Mouse (Mus musculus): ENCODE measurements around the gene Sept9. TPM values are rescaled to one million over a fixed set of nuclear protein-coding genes. Genes with fewer than 3 reads are reported as not detected.

The Sept9 gene
- polyA plus RNA-seq (2015; fragmentation: Nextera tagmentation; extraction: Ambion mirVana), result 120 and 126 TPM in 2 replicates

DNA sequence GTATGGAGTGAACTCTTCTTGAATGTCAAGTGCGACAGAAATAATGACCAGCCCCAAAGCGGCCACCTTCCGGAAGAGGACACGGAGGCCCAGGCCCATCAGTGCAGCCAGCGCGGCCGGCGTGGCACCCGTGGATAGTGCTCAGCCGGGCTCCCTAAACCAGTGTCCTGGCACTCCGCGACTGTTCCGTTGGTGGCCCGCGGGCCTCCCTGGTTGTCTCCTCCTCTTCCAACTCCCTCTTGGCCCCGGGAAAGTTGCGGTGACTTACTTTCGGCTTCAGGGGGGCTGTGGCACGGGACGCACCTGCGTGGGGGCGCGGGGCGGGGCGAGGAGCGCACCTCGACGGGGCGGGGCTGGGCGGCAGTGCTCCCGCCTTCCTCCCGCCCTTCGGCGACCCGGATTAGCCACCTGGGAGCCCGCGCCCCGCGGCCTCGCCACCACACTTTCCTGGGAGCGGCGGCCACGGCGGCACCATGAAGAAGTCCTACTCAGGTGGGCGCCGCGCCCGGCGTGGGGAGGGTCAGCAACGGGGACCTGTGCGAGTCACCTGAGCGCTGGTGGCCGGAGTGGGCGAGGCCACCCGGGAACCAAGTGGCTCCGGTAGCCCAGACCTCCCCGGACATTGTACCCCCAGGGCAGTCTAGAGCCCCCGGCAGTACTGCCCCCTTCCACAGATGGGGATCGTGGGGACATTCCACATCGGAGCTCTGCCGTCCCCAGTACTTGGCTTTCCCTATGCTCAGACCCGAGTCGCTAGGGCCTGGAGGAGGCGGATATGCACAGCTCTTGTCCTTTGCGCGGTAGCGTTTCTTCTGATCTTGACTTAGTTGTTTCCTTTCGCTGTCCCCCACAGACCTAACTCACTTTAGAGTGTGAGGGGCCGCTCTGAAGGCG lies at the start of gene Sept9:
Sept9 (plus strand) TSS at position 380 of the 894 bp plus-strand sequence.
- Histone ChIP-seq H3K9me3 (replicated peaks) (no peaks in the 10 kb centered on the region), H3K36me3 (no peaks in the 10 kb centered on the region), H3K4me3 (replicated peaks) (peak within 1 kb of the TSS; percentile 55), H3K27me3 (peaks cover 24% of the 10 kb centered on the region), H3K4me1 (peaks cover 45% of the 10 kb centered on the region), H3K9ac (peak within 1 kb of the TSS; percentile 56), H3K4me2 (peak within 1 kb of the TSS; percentile 92), H3K27ac (peak within 1 kb of the TSS; percentile 55)
- WGBS, result under 1% methylated on average over 70 of the region's 70 CpGs
- ATAC-seq (replicated peaks; ENCODE audit: low FRiP score), result peak; percentile 44

DNA sequence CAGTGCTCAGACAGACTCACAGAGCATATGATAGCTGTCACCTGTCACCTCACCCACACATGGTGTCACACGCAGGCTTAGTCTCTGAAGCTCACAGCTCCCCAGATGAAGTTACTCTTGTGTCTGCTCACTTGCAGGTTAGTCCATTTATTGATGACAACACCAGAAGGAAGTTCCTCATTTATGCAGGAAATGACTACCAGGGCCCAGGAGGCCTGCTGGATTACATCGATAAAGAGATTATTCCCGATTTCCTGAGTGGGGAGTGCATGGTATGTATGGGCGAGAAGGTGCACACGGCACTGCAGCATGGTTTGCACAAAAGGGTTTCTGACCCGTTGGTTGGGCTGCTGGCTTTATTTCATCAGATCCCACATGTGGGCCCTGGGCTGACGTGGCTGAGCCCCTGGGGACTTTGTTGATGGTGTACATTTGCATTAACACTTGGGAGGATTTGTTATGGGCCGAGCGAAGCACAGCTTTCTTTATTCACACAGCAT lies 48.9 kb upstream of the Sept9 start:
- Histone ChIP-seq H3K9ac (no peak overlapping the region), H3K27ac (no peak overlapping the region), H3K4me2 (no peak overlapping the region), H3K4me3 (replicated peaks) (no peak overlapping the region), H3K9me3 (replicated peaks) (no peaks in the 10 kb centered on the region), H3K27me3 (no peaks in the 10 kb centered on the region), H3K4me1 (peaks cover 22% of the 10 kb centered on the region), H3K36me3 (peaks cover 94% of the 10 kb centered on the region)
- WGBS, result 74% methylated on average over 9 of the region's 9 CpGs
- no peak for ATAC-seq (replicated peaks; ENCODE audit: low FRiP score)

DNA sequence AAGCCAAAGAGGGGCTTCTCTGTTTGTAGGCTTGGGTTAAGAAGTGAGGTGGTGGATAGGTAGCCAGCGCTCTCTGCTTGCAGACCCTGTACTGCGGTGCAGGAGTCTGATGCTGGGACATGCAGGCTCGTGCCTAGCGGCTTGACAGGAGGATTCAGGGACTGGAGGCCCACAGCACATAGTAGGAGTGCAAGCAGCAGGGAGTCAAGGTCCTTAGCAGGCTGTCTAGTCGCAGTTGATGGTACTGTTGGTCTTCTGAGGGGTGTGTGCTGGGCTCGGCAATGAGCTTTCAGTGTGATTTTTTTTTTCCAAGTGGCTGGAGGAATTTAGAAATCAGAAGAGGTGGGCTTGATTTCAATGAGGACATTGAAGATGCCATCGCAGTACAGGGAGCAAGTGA lies 48.0 kb upstream of the Sept9 start:
- peaks cover 93% of the 10 kb centered on the region for H3K36me3 ChIP-seq
- WGBS, result 92% methylated on average over 7 of the region's 7 CpGs

DNA sequence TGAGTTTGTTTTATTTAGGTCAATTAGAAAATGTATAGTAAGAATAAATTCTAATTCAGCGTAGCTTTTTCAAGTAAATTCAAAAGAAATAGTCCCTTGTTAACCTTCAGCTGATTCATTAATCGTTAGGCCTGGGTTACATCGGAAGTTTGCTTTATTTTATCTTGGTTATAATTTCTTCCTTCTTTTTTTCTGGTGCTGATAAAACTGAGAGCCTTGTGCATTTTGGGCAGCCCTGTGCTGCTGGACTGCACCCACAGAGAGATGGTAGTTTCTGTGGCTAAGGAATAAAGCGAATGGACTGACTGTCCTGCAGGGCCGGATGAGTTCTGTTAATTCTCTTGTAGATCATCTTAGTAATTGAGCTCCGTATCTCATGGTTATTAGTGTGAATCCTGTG lies 46.9 kb upstream of the Sept9 start:
- H3K36me3 ChIP-seq, result peaks cover 91% of the 10 kb centered on the region
- no peaks in the 10 kb centered on the region for H3K9me3 ChIP-seq (replicated peaks)
- 95% methylated on average over 6 of the region's 6 CpGs for WGBS
- H3K4me1 ChIP-seq, result peaks cover 36% of the 10 kb centered on the region
- no peak for ATAC-seq (replicated peaks; ENCODE audit: low FRiP score)
- no peak overlapping the region for H3K27ac ChIP-seq
- no peak overlapping the region for H3K4me3 ChIP-seq (replicated peaks)
- no peaks in the 10 kb centered on the region for H3K27me3 ChIP-seq
- H3K9ac ChIP-seq, result no peak overlapping the region
- no peak overlapping the region for H3K4me2 ChIP-seq

More for the DNA sequence above, 48.0 kb upstream of the Sept9 start:
- Histone ChIP-seq H3K27ac (no peak overlapping the region), H3K4me2 (no peak overlapping the region), H3K4me3 (replicated peaks) (no peak overlapping the region), H3K4me1 (peaks cover 32% of the 10 kb centered on the region), H3K27me3 (no peaks in the 10 kb centered on the region), H3K9ac (no peak overlapping the region), H3K9me3 (replicated peaks) (no peaks in the 10 kb centered on the region)
- no peak for ATAC-seq (replicated peaks; ENCODE audit: low FRiP score)

DNA sequence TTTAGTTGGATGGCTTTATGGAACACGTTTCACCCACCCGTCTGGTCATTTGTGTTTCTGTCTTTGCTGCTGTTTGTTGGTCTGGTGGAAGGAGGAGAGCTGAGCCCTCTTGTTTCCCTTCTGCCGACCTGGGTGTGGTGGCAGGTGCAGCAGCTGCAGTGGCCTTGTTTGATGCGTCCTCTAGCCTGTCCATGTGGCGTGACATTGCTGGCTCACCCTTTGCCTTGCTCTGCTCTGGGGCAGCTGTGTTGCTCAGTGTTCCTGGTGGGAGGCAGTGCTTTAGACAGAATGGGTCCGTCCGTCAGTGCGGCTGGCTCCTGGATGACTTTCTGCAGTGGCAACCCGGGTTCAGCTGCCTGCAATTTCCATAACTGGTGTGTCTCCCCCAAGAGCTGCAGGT lies 45.9 kb upstream of the Sept9 start:
- no peak for ATAC-seq (replicated peaks; ENCODE audit: low FRiP score)
- no peak overlapping the region for H3K4me2 ChIP-seq
- H3K4me1 ChIP-seq, result peaks cover 39% of the 10 kb centered on the region
- H3K27me3 ChIP-seq, result no peaks in the 10 kb centered on the region
- H3K4me3 ChIP-seq (replicated peaks), result no peak overlapping the region
- H3K9me3 ChIP-seq (replicated peaks), result no peaks in the 10 kb centered on the region
- H3K27ac ChIP-seq, result peak overlapping the region; percentile 73; the same call in 1 of the 2 replicates
- H3K9ac ChIP-seq, result no peak overlapping the region
- peaks cover 91% of the 10 kb centered on the region for H3K36me3 ChIP-seq
- 72% methylated on average over 9 of the region's 9 CpGs for WGBS

DNA sequence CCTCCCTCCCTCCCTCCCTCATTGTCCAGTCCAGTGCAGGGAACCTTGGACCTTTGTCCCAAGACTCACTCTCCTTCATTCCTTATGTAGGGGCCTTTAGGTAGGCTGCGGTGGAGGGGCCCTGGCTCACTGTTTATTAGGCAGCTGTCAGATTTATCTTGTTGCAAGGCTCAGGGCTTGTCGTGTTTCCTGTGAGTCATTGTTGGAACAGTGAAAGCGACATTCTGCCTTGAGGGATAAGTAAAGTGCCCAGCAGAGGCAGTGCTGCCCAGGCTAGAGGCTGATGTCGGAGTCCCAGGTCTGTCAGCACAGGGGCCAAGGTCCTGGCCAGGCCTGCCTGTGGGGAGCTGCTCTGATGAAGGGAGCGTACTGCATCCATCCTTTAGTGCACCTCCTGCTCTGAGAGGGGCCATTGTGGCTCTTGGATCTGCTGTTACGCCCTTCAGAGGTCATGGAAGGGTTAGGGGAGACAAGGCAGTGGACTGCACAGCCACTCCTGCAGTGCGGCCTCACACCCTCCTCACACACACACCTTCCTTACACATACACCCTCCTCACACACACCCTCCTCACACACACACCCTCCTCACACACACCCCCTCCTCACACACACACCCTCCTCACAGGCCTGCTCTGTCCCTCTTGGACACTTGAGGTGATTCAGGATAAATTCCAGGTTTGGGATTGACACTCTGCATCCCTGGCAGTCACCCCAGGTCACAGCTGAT lies 45.2 kb upstream of the Sept9 start:
- Histone ChIP-seq H3K4me2 (no peak overlapping the region), H3K9me3 (replicated peaks) (no peaks in the 10 kb centered on the region), H3K4me3 (replicated peaks) (no peak overlapping the region), H3K9ac (no peak overlapping the region), H3K27ac (peak overlapping the region; percentile 72), H3K36me3 (peaks cover 90% of the 10 kb centered on the region), H3K27me3 (no peaks in the 10 kb centered on the region), H3K4me1 (peaks cover 39% of the 10 kb centered on the region)
- ATAC-seq (replicated peaks; ENCODE audit: low FRiP score), result peak; percentile 52; the same call in 1 of the 2 replicates
- WGBS, result 48% methylated on average over 7 of the region's 7 CpGs

DNA sequence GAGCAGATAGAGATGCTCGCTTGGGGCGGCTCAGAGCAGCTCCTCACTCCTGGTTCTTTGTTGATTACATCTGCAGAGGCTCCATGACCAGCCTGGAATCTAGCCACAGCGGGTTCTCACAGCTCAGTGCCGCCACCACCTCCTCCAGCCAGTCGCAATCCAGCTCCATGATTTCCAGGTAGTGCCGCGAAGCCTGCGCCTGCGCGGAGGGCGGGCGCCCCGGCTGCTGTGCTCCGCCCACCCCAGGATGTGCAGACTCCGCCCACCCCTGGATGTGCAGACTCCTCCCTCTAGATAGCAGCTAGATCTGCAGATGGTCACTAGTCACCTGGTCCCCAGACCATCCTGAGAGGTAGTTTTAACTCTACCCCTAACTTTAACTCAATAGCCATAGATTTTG lies 42.7 kb upstream of the Sept9 start:
- H3K4me2 ChIP-seq, result no peak overlapping the region
- H3K9ac ChIP-seq, result no peak overlapping the region
- 0 out of 2 replicates have a peak overlapping the region, but pooled peaks have one; percentile 54 for H3K27ac ChIP-seq
- H3K4me1 ChIP-seq, result peaks cover 43% of the 10 kb centered on the region
- H3K4me3 ChIP-seq (replicated peaks), result no peak overlapping the region
- H3K27me3 ChIP-seq, result no peaks in the 10 kb centered on the region
- peaks cover 74% of the 10 kb centered on the region for H3K36me3 ChIP-seq
- ATAC-seq (replicated peaks; ENCODE audit: low FRiP score), result peak; percentile 46
- WGBS, result 18% methylated on average over 14 of the region's 15 CpGs
- H3K9me3 ChIP-seq (replicated peaks), result no peaks in the 10 kb centered on the region

DNA sequence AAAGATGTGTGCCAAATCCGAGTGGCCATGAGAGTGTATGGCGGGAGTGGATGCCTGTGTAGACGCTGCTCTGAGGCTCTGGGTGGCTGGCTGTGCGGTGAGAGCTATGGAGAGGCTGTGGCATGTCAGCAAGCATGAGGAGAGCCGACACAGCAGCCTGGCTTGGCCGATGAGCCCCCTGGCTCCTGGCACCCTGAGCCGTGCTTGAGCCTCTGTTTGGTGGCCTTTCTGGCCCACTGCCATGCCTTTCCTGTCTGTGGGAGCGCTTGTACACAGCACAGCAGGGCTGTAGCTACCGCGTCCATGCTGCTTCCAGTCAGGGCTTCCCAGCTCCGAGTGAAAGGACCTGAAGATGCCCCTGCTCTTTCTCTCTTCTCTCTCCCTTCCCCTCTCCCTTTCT lies 41.1 kb upstream of the Sept9 start:
- WGBS, result 79% methylated on average over 11 of the region's 11 CpGs
- H3K9ac ChIP-seq, result no peak overlapping the region
- ATAC-seq (replicated peaks; ENCODE audit: low FRiP score), result no peak

DNA sequence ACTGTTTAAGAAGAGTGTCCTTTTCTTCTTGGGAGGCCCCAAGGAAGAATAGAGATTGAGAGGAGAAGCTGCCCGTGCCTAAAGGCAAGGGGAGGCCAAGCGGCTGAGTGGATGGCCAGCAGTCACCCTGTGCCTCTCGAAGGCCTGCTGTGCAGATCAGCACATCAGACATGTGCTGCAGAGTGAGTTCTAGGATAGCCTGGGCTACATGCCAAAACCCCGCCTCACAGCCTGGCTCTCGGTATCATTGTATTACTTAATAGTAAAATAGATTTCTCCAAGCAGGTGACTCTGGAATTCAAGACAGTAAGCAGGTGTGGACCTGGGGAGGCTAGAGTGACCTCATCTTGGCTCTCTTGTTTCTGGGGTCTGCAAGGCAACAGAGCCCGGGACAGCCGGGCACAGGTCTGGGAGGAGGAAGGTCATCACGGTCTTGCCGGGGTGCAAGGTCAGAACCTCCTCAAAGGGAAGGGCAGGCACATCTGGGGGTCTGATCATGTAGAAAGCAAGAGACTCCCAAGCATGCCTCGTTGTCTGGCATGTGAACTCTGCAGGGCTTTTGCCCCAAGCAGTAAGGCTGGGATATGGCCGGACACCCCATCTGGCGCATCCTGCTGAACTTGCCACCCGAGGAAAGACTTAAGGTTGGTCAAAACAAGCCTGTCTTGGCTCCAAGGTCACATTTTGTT lies 40.1 kb upstream of the Sept9 start:
- no peak for ATAC-seq (replicated peaks; ENCODE audit: low FRiP score)
- 89% methylated on average over 13 of the region's 13 CpGs for WGBS

More for the DNA sequence above, 41.1 kb upstream of the Sept9 start:
- no peak overlapping the region for H3K27ac ChIP-seq
- H3K4me3 ChIP-seq (replicated peaks), result no peak overlapping the region
- H3K27me3 ChIP-seq, result no peaks in the 10 kb centered on the region
- H3K4me2 ChIP-seq, result no peak overlapping the region
- H3K4me1 ChIP-seq, result peaks cover 42% of the 10 kb centered on the region
- H3K36me3 ChIP-seq, result peaks cover 60% of the 10 kb centered on the region
- no peaks in the 10 kb centered on the region for H3K9me3 ChIP-seq (replicated peaks)

DNA sequence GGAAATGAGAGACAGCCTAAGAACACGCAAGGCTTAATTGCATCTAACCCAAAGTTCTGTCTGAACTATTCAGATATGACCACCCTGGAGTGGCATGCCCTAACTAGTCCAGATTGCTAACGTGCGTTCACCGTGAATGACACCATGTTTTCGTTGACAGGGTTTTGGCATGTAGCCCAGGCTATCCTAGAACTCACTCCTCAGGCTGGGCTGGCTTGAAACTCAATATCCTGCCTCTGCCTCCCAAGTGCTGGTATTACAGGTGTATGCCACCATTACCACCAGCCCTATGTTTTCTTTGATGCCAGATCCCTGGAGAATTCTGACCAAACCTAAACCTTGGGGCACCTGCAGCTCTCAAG lies 39.5 kb upstream of the Sept9 start:
- Histone ChIP-seq H3K27ac (no peak overlapping the region), H3K4me3 (replicated peaks) (no peak overlapping the region), H3K9ac (no peak overlapping the region), H3K4me1 (peaks cover 30% of the 10 kb centered on the region), H3K36me3 (peaks cover 47% of the 10 kb centered on the region), H3K9me3 (replicated peaks) (no peaks in the 10 kb centered on the region), H3K4me2 (no peak overlapping the region), H3K27me3 (no peaks in the 10 kb centered on the region)
- 83% methylated on average over 5 of the region's 5 CpGs for WGBS
- ATAC-seq (replicated peaks; ENCODE audit: low FRiP score), result no peak

More for the DNA sequence above, 40.1 kb upstream of the Sept9 start:
- peaks cover 35% of the 10 kb centered on the region for H3K4me1 ChIP-seq
- no peak overlapping the region for H3K4me2 ChIP-seq
- H3K27me3 ChIP-seq, result no peaks in the 10 kb centered on the region
- peaks cover 53% of the 10 kb centered on the region for H3K36me3 ChIP-seq
- no peak overlapping the region for H3K4me3 ChIP-seq (replicated peaks)
- no peaks in the 10 kb centered on the region for H3K9me3 ChIP-seq (replicated peaks)
- no peak overlapping the region for H3K27ac ChIP-seq
- no peak overlapping the region for H3K9ac ChIP-seq

DNA sequence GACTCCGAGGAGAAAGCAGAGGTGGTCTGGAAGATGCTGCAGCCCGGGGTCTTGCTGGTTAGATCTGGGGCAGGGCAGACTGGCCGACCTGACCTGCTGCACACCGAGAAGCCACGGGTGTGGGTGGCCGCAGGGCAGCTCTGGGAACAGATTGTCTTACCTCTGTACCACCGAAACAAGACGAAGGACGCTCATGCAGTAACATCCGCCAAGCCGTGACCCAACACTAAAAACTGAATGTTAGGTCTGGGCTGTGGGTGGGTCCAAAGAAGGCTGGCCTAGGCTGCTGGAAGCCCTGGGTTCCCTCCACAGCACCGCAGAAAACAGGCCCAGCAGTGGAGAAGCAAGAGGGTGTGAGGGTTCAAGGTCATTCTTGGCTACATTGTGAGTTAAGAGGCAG lies 38.7 kb upstream of the Sept9 start:
- Histone ChIP-seq H3K27ac (no peak overlapping the region), H3K4me2 (no peak overlapping the region), H3K4me1 (peaks cover 21% of the 10 kb centered on the region), H3K36me3 (peaks cover 39% of the 10 kb centered on the region), H3K4me3 (replicated peaks) (no peak overlapping the region), H3K27me3 (no peaks in the 10 kb centered on the region), H3K9me3 (replicated peaks) (no peaks in the 10 kb centered on the region), H3K9ac (no peak overlapping the region)
- WGBS, result 74% methylated on average over 12 of the region's 12 CpGs
- ATAC-seq (replicated peaks; ENCODE audit: low FRiP score), result no peak

All from kidney, embryonic 15.5 days (tissue).